In genomic region chr15:10692627-10693026, GRCm38 (mm10) we compare ENCODE assay signal across 19 mouse cellular contexts. TPM values are rescaled to one million over a fixed set of nuclear protein-coding genes. Genes with fewer than 3 reads are reported as not detected.
"Had no signal": no experiment of that assay in that cellular context is flagged by ENCODE, and none has a peak within 500 bp of the region (broad histone marks: within the 10 kb centered on the region; RNA-seq: fewer than 3 reads in every experiment).

No protein-coding gene starts in this region.

- H3K27me3 ChIP-seq: liver, embryonic 13.5 days; lung, embryonic 15.5 days; megakaryocyte, embryonic 14.5 days; midbrain, embryonic 15.5 days; neural tube, embryonic 12.5 days had no signal

- ATAC-seq: liver, postnatal 0 days; midbrain, embryonic 15.5 days had no signal

- H3K4me3 ChIP-seq: left cerebral cortex, adult 2 months; limb, embryonic 10.5 days; liver, embryonic 13.5 days; lung, embryonic 15.5 days; megakaryocyte, embryonic 14.5 days; midbrain, embryonic 15.5 days; neural tube, embryonic 12.5 days had no signal

- H3K9ac ChIP-seq: liver, embryonic 13.5 days; liver, postnatal 0 days; lung, embryonic 15.5 days; midbrain, embryonic 15.5 days; neural tube, embryonic 12.5 days had no signal

- H3K36me3 ChIP-seq: liver, embryonic 13.5 days; midbrain, embryonic 15.5 days had no signal

- H3K27ac ChIP-seq: left cerebral cortex, adult 2 months; limb, embryonic 10.5 days; liver, embryonic 13.5 days; lung, embryonic 15.5 days; macrophage; midbrain, embryonic 15.5 days; neural tube, embryonic 12.5 days had no signal

- DNase-seq: kidney, postnatal 10 days; kidney, postnatal 4 days; liver, embryonic 13.5 days; liver, postnatal 0 days; lung, postnatal 14 days; retina, postnatal 1 day; right cerebral cortex, postnatal 4 days; spleen, adult 18-20 months; thymus, adult 18-20 months; thymus, postnatal 14 days had no signal

- H3K4me2 ChIP-seq: liver, embryonic 13.5 days; lung, embryonic 15.5 days; midbrain, embryonic 11.5 days; midbrain, embryonic 15.5 days; neural tube, embryonic 12.5 days had no signal

- H3K9me3 ChIP-seq: limb, embryonic 10.5 days; liver, embryonic 13.5 days; lung, embryonic 15.5 days; megakaryocyte, embryonic 14.5 days; midbrain, embryonic 15.5 days; neural tube, embryonic 12.5 days had no signal

RNA-seq across cellular contexts. Expression of gene Rai14, which starts 21.8 kb away (rescaled TPM):
- total RNA-seq: neutrophil, adult 5-6 weeks had no signal
